Mouse (Mus musculus) kidney, embryonic 14.5 days (tissue): ENCODE measurements around the gene Ms4a2. TPM values are rescaled to one million over a fixed set of nuclear protein-coding genes. Genes with fewer than 3 reads are reported as not detected.

ENCODE experiments used
- ATAC-seq: fragments of 200-750 bp; cut with Nextera tagmentation; 2 replicates; pipeline ENCODE4 v1.8.0; 2017; ENCODE audit warnings: moderate number of reproducible peaks, mild to moderate bottlenecking, moderate TSS enrichment, moderate library complexity; ENCODE audit not compliant: low FRiP score, low TSS enrichment
- H3K27ac ChIP-seq: fragments of 300-500 bp; sonication (generic); 2 replicates; pipeline ENCODE4 v1.5.1; 2014; ENCODE audit warnings: low read depth, mild to moderate bottlenecking, low read length, moderate library complexity, mixed read lengths
- H3K27me3 ChIP-seq: fragments of 300-500 bp; sonication (generic); 2 replicates; pipeline ENCODE4 v1.6.1; 2014; ENCODE audit warnings: mild to moderate bottlenecking, low read length; ENCODE audit not compliant: control insufficient read depth, insufficient read depth
- H3K36me3 ChIP-seq: fragments of 300-500 bp; sonication (generic); 2 replicates; pipeline ENCODE4 v1.6.1; 2014; ENCODE audit warnings: low read length, mixed read lengths; ENCODE audit not compliant: control insufficient read depth, insufficient read depth
- H3K4me1 ChIP-seq: fragments of 300-500 bp; sonication (generic); 2 replicates; pipeline ENCODE4 v1.6.1; 2014; ENCODE audit warnings: low read length, mixed read lengths; ENCODE audit not compliant: control insufficient read depth, insufficient read depth
- H3K4me2 ChIP-seq: fragments of 300-500 bp; sonication (generic); replicated peaks from 2 replicates; pipeline ENCODE4 v1.6.1; 2014; ENCODE audit warnings: low read depth, mild to moderate bottlenecking, low read length
- H3K4me3 ChIP-seq: fragments of 300-500 bp; sonication (generic); 2 replicates; pipeline ENCODE4 v1.5.1; 2014; ENCODE audit warnings: mild to moderate bottlenecking, low read length
- H3K9ac ChIP-seq: fragments of 300-500 bp; sonication (generic); 2 replicates; pipeline ENCODE4 v1.6.1; 2014; ENCODE audit warnings: low read depth, mild to moderate bottlenecking, low read length, moderate library complexity
- H3K9me3 ChIP-seq: fragments of 300-500 bp; sonication (generic); 2 replicates; pipeline ENCODE4 v1.6.1; 2016; ENCODE audit warnings: low read length; ENCODE audit not compliant: control insufficient read depth
- WGBS: fragments of 180-500 bp; shearing (Covaris S2); extraction: QIAGEN DNeasy Blood & Tissue Kit; methylation state at CpG from one replicate; pipeline ENCODE4 v1.1.7; 2014; 5-methylcytosine and 5-hydroxymethylcytosine counted together
- polyA plus RNA-seq: library from polyadenylated mRNA; unstranded; fragments of >200 nt; fragmentation: Nextera tagmentation; extraction: Ambion mirVana; gene quantifications from 2 replicates; pipeline ENCODE4 v1.2.1, GENCODE M21; 2014

Ms4a2 gene
- 1.1 and 1.6 TPM in 2 replicates for polyA plus RNA-seq

- 58% methylated on average over 2 of the region's 2 CpGs for WGBS
- Histone ChIP-seq H3K9me3 (no peaks in the 10 kb centered on the region), H3K27me3 (no peaks in the 10 kb centered on the region; the same call in 1 of the 2 replicates), H3K4me3 (no peak within 1 kb of the TSS), H3K9ac (no peak within 1 kb of the TSS), H3K27ac (no peak within 1 kb of the TSS), H3K36me3 (no peaks in the 10 kb centered on the region), H3K4me1 (no peaks in the 10 kb centered on the region), H3K4me2 (no peak within 1 kb of the TSS)
- no peak for ATAC-seq
Measured at GRCm38 (mm10) chr19:11623551-11623950, at the start of gene Ms4a2. TSS of gene Ms4a2 (minus strand) at chr19:11623719.

- Histone ChIP-seq H3K4me2 (no peak overlapping the region), H3K9ac (no peak overlapping the region), H3K9me3 (no peaks in the 10 kb centered on the region), H3K27ac (no peak overlapping the region), H3K27me3 (no peaks in the 10 kb centered on the region), H3K36me3 (no peaks in the 10 kb centered on the region), H3K4me1 (no peaks in the 10 kb centered on the region), H3K4me3 (no peak overlapping the region)
- ATAC-seq, result no peak
Measured at GRCm38 (mm10) chr19:11661562-11661961, 38.0 kb upstream of the Ms4a2 start.

GRCm38 (mm10) chr19:11660459-11660858 lies 36.9 kb upstream of the Ms4a2 start, which contains the start of gene Oosp2:
TSS of gene Oosp2 (minus strand) at chr19:11660559.
- no peak for ATAC-seq
- Histone ChIP-seq H3K4me3 (no peak within 1 kb of the TSS), H3K9me3 (no peaks in the 10 kb centered on the region), H3K36me3 (no peaks in the 10 kb centered on the region), H3K27ac (no peak within 1 kb of the TSS), H3K9ac (no peak within 1 kb of the TSS), H3K4me2 (no peak within 1 kb of the TSS), H3K4me1 (no peaks in the 10 kb centered on the region), H3K27me3 (no peaks in the 10 kb centered on the region)
- WGBS, result 94% methylated on average over 5 of the region's 5 CpGs

- no peaks in the 10 kb centered on the region for H3K4me1 ChIP-seq
- no peaks in the 10 kb centered on the region for H3K9me3 ChIP-seq
- H3K9ac ChIP-seq, result no peak overlapping the region
- WGBS, result 79% methylated on average over 2 of the region's 2 CpGs
- no peak for ATAC-seq
- no peaks in the 10 kb centered on the region for H3K27me3 ChIP-seq
- no peaks in the 10 kb centered on the region for H3K36me3 ChIP-seq
- no peak overlapping the region for H3K27ac ChIP-seq
- no peak overlapping the region for H3K4me2 ChIP-seq
- H3K4me3 ChIP-seq, result no peak overlapping the region
Measured at GRCm38 (mm10) chr19:11659142-11659541, 35.6 kb upstream of the Ms4a2 start.

- H3K9ac ChIP-seq, result no peak overlapping the region
- H3K9me3 ChIP-seq, result no peaks in the 10 kb centered on the region
- H3K27me3 ChIP-seq, result no peaks in the 10 kb centered on the region
- ATAC-seq, result no peak
- H3K4me2 ChIP-seq, result no peak overlapping the region
- H3K4me1 ChIP-seq, result no peaks in the 10 kb centered on the region
- no peak overlapping the region for H3K27ac ChIP-seq
- WGBS, result 79% methylated on average over 4 of the region's 4 CpGs
- H3K4me3 ChIP-seq, result no peak overlapping the region
- H3K36me3 ChIP-seq, result no peaks in the 10 kb centered on the region
Measured at GRCm38 (mm10) chr19:11649564-11649963, 26.0 kb upstream of the Ms4a2 start.

GRCm38 (mm10) chr19:11646166-11646565 lies 22.6 kb upstream of the Ms4a2 start:
- H3K9me3 ChIP-seq, result no peaks in the 10 kb centered on the region
- H3K27me3 ChIP-seq, result no peaks in the 10 kb centered on the region
- H3K4me3 ChIP-seq, result no peak overlapping the region
- no peak for ATAC-seq
- no peaks in the 10 kb centered on the region for H3K4me1 ChIP-seq
- no peak overlapping the region for H3K4me2 ChIP-seq
- H3K27ac ChIP-seq, result no peak overlapping the region
- H3K9ac ChIP-seq, result no peak overlapping the region
- H3K36me3 ChIP-seq, result no peaks in the 10 kb centered on the region
- WGBS, result 73% methylated on average over 3 of the region's 3 CpGs

- no peaks in the 10 kb centered on the region for H3K4me1 ChIP-seq
- H3K4me2 ChIP-seq, result no peak within 1 kb of the TSS
- H3K27me3 ChIP-seq, result no peaks in the 10 kb centered on the region
- H3K4me3 ChIP-seq, result no peak within 1 kb of the TSS
- H3K36me3 ChIP-seq, result no peaks in the 10 kb centered on the region
- WGBS, result 56% methylated on average over 1 of the region's 1 CpGs
- no peak within 1 kb of the TSS for H3K27ac ChIP-seq
- H3K9ac ChIP-seq, result no peak within 1 kb of the TSS
- no peak for ATAC-seq
- no peaks in the 10 kb centered on the region for H3K9me3 ChIP-seq
Measured at GRCm38 (mm10) chr19:11640732-11641131, 17.2 kb upstream of the Ms4a2 start, which contains the start of gene Ms4a3. TSS of gene Ms4a3 (minus strand) at chr19:11640851.

- ATAC-seq, result no peak
- no peaks in the 10 kb centered on the region for H3K36me3 ChIP-seq
- WGBS, result 76% methylated on average over 4 of the region's 4 CpGs
Measured at GRCm38 (mm10) chr19:11639038-11639437, 15.5 kb upstream of the Ms4a2 start.

GRCm38 (mm10) chr19:11635572-11635971 lies 12.1 kb upstream of the Ms4a2 start:
- Histone ChIP-seq H3K4me2 (no peak overlapping the region), H3K27ac (no peak overlapping the region), H3K36me3 (no peaks in the 10 kb centered on the region), H3K9ac (no peak overlapping the region), H3K4me1 (no peaks in the 10 kb centered on the region), H3K4me3 (no peak overlapping the region), H3K27me3 (no peaks in the 10 kb centered on the region), H3K9me3 (no peaks in the 10 kb centered on the region)
- ATAC-seq, result no peak
- WGBS, result 84% methylated on average over 5 of the region's 5 CpGs

More at GRCm38 (mm10) chr19:11639038-11639437, 15.5 kb upstream of the Ms4a2 start:
- Histone ChIP-seq H3K4me2 (no peak overlapping the region), H3K27ac (no peak overlapping the region), H3K27me3 (no peaks in the 10 kb centered on the region), H3K9ac (no peak overlapping the region), H3K4me3 (no peak overlapping the region), H3K9me3 (no peaks in the 10 kb centered on the region), H3K4me1 (no peaks in the 10 kb centered on the region)
